Mouse (Mus musculus): Measurements from ENCODE around the gene Zfp618.

GRCm38 (mm10) chr4:62974901-62975300 is 9.5 kb downstream of the Zfp618 start:
- TF ChIP-seq POU5F1 (IDR thresholded peaks at IDR 0.05; ENCODE audit: borderline replicate concordance, low read length) (no peak), CTCF (conservative IDR thresholded peaks at IDR 0.05; ENCODE audit: low read length) (no peak), NANOG (IDR thresholded peaks at IDR 0.05; ENCODE audit: borderline replicate concordance, low read length) (no peak)
